Mouse (Mus musculus): Measurements from ENCODE around the gene Zbtb7b. TPM values are rescaled to one million over a fixed set of nuclear protein-coding genes. Genes with fewer than 3 reads are reported as not detected.

The Zbtb7b gene
- polyA plus RNA-seq, 1 experiment from 2014 or later: 0.42 TPM

GRCm38 (mm10) chr3:89395806-89396653, 1.5 kb upstream of the Zbtb7b start:
- H3K27me3 ChIP-seq (ENCODE audit: control insufficient read depth, insufficient read depth, low read length): peaks cover 15% of the 10 kb centered on the region; the same call in 1 of the 2 replicates
- no peaks in the 10 kb centered on the region for H3K9me3 ChIP-seq (ENCODE audit: control insufficient read depth, low read length)
- under 1% methylated on average over 44 of the region's 44 CpGs for whole genome bisulfite sequencing
- H3K36me3 ChIP-seq (ENCODE audit: control insufficient read depth, insufficient read depth, low read length): peaks cover 1% of the 10 kb centered on the region; the same call in 1 of the 2 replicates
- H3K9ac ChIP-seq (replicated peaks; ENCODE audit: low read length): no peak overlapping the region; the same call in 1 of the 2 replicates
- ATAC-seq (ENCODE audit: low FRiP score, low TSS enrichment) (no peak), DNase-seq (peak; percentile 86)
- H3K27ac ChIP-seq (replicated peaks; ENCODE audit: low read depth, low read length): no peak overlapping the region
- H3K4me3 ChIP-seq (replicated peaks; ENCODE audit: low read depth, low read length): peak overlapping the region; percentile 37
- H3K4me1 ChIP-seq (ENCODE audit: control insufficient read depth, insufficient read depth, low read length): peaks cover 41% of the 10 kb centered on the region
- peak overlapping the region; percentile 100 for H3K4me2 ChIP-seq (ENCODE audit: low read length)

GRCm38 (mm10) chr3:89395419-89395805, 836 bp upstream of the Zbtb7b start:
- WGBS: 1% methylated on average over 10 of the region's 10 CpGs
- no peak overlapping the region for H3K27ac ChIP-seq (replicated peaks; ENCODE audit: low read depth, low read length)
- no peak overlapping the region for H3K9ac ChIP-seq (replicated peaks; ENCODE audit: low read length)
- no peak for DNase-seq
- no peaks in the 10 kb centered on the region for H3K36me3 ChIP-seq (ENCODE audit: control insufficient read depth, insufficient read depth, low read length)
- peak overlapping the region; percentile 38; the same call in 1 of the 2 replicates for H3K4me3 ChIP-seq (replicated peaks; ENCODE audit: low read depth, low read length)
- ATAC-seq (ENCODE audit: low FRiP score, low TSS enrichment): no peak
- no peaks in the 10 kb centered on the region for H3K9me3 ChIP-seq (ENCODE audit: control insufficient read depth, low read length)
- H3K4me1 ChIP-seq (ENCODE audit: control insufficient read depth, insufficient read depth, low read length): peaks cover 45% of the 10 kb centered on the region
- peaks cover 15% of the 10 kb centered on the region; the same call in 1 of the 2 replicates for H3K27me3 ChIP-seq (ENCODE audit: control insufficient read depth, insufficient read depth, low read length)
- H3K4me2 ChIP-seq (ENCODE audit: low read length): peak overlapping the region; percentile 100

GRCm38 (mm10) chr3:89394894-89395256, 299 bp upstream of the Zbtb7b start:
- peak; percentile 83 for DNase-seq
- H3K36me3 ChIP-seq (ENCODE audit: control insufficient read depth, insufficient read depth, low read length): no peaks in the 10 kb centered on the region
- peak overlapping the region; percentile 100 for H3K4me2 ChIP-seq (ENCODE audit: low read length)
- peaks cover 15% of the 10 kb centered on the region; the same call in 1 of the 2 replicates for H3K27me3 ChIP-seq (ENCODE audit: control insufficient read depth, insufficient read depth, low read length)
- peak overlapping the region; percentile 36; the same call in 1 of the 2 replicates for H3K9ac ChIP-seq (replicated peaks; ENCODE audit: low read length)
- no peak for ATAC-seq (ENCODE audit: low FRiP score, low TSS enrichment)
- no peak overlapping the region for H3K27ac ChIP-seq (replicated peaks; ENCODE audit: low read depth, low read length)
- H3K4me3 ChIP-seq (replicated peaks; ENCODE audit: low read depth, low read length): peak overlapping the region; percentile 38
- H3K4me1 ChIP-seq (ENCODE audit: control insufficient read depth, insufficient read depth, low read length): peaks cover 45% of the 10 kb centered on the region
- no peaks in the 10 kb centered on the region for H3K9me3 ChIP-seq (ENCODE audit: control insufficient read depth, low read length)
- under 1% methylated on average over 12 of the region's 12 CpGs for WGBS

- H3K27me3 ChIP-seq (ENCODE audit: control insufficient read depth, insufficient read depth, low read length): peaks cover 15% of the 10 kb centered on the region; the same call in 1 of the 2 replicates
- peak; percentile 94 for DNase-seq
- H3K4me3 ChIP-seq (replicated peaks; ENCODE audit: low read depth, low read length): peak overlapping the region; percentile 38
- ATAC-seq (ENCODE audit: low FRiP score, low TSS enrichment): peak; percentile 93
- WGBS: 1% methylated on average over 15 of the region's 15 CpGs
- H3K9ac ChIP-seq (replicated peaks; ENCODE audit: low read length): peak overlapping the region; percentile 36
- H3K36me3 ChIP-seq (ENCODE audit: control insufficient read depth, insufficient read depth, low read length): no peaks in the 10 kb centered on the region
- peak overlapping the region; percentile 100 for H3K4me2 ChIP-seq (ENCODE audit: low read length)
- no peak overlapping the region; the same call in 1 of the 2 replicates for H3K27ac ChIP-seq (replicated peaks; ENCODE audit: low read depth, low read length)
- peaks cover 45% of the 10 kb centered on the region for H3K4me1 ChIP-seq (ENCODE audit: control insufficient read depth, insufficient read depth, low read length)
- no peaks in the 10 kb centered on the region for H3K9me3 ChIP-seq (ENCODE audit: control insufficient read depth, low read length)
Observed at GRCm38 (mm10) chr3:89393605-89394004, 971 bp downstream of the Zbtb7b start.

- peaks cover 15% of the 10 kb centered on the region; the same call in 1 of the 2 replicates for H3K27me3 ChIP-seq (ENCODE audit: control insufficient read depth, insufficient read depth, low read length)
- H3K4me3 ChIP-seq (replicated peaks; ENCODE audit: low read depth, low read length): peak overlapping the region; percentile 50
- no peaks in the 10 kb centered on the region for H3K9me3 ChIP-seq (ENCODE audit: control insufficient read depth, low read length)
- WGBS: under 1% methylated on average over 22 of the region's 24 CpGs
- ATAC-seq (ENCODE audit: low FRiP score, low TSS enrichment) (no peak), DNase-seq (no peak)
- no peak overlapping the region for H3K9ac ChIP-seq (replicated peaks; ENCODE audit: low read length)
- peak overlapping the region; percentile 100 for H3K4me2 ChIP-seq (ENCODE audit: low read length)
- H3K36me3 ChIP-seq (ENCODE audit: control insufficient read depth, insufficient read depth, low read length): no peaks in the 10 kb centered on the region
- peaks cover 45% of the 10 kb centered on the region for H3K4me1 ChIP-seq (ENCODE audit: control insufficient read depth, insufficient read depth, low read length)
- no peak overlapping the region for H3K27ac ChIP-seq (replicated peaks; ENCODE audit: low read depth, low read length)
Observed at GRCm38 (mm10) chr3:89392871-89393311, 1.7 kb downstream of the Zbtb7b start.

GRCm38 (mm10) chr3:89391663-89392511, 2.7 kb downstream of the Zbtb7b start:
- Histone ChIP-seq H3K27ac (replicated peaks; ENCODE audit: low read depth, low read length) (0 out of 2 replicates have a peak overlapping the region, but pooled peaks have one; percentile 2), H3K4me3 (replicated peaks; ENCODE audit: low read depth, low read length) (peak overlapping the region; percentile 50), H3K4me2 (ENCODE audit: low read length) (peak overlapping the region; percentile 100), H3K36me3 (ENCODE audit: control insufficient read depth, insufficient read depth, low read length) (no peaks in the 10 kb centered on the region), H3K9me3 (ENCODE audit: control insufficient read depth, low read length) (no peaks in the 10 kb centered on the region), H3K4me1 (ENCODE audit: control insufficient read depth, insufficient read depth, low read length) (peaks cover 45% of the 10 kb centered on the region), H3K27me3 (ENCODE audit: control insufficient read depth, insufficient read depth, low read length) (peaks cover 15% of the 10 kb centered on the region; the same call in 1 of the 2 replicates), H3K9ac (replicated peaks; ENCODE audit: low read length) (peak overlapping the region; percentile 54)
- DNase-seq: peak; percentile 60
- under 1% methylated on average over 56 of the region's 56 CpGs for WGBS
- no peak for ATAC-seq (ENCODE audit: low FRiP score, low TSS enrichment)

- H3K27me3 ChIP-seq (ENCODE audit: control insufficient read depth, insufficient read depth, low read length): peaks cover 12% of the 10 kb centered on the region; the same call in 1 of the 2 replicates
- ATAC-seq (ENCODE audit: low FRiP score, low TSS enrichment) (no peak), DNase-seq (no peak)
- no peaks in the 10 kb centered on the region for H3K36me3 ChIP-seq (ENCODE audit: control insufficient read depth, insufficient read depth, low read length)
- no peaks in the 10 kb centered on the region for H3K9me3 ChIP-seq (ENCODE audit: control insufficient read depth, low read length)
- H3K9ac ChIP-seq (replicated peaks; ENCODE audit: low read length): peak overlapping the region; percentile 54
- no peak overlapping the region for H3K27ac ChIP-seq (replicated peaks; ENCODE audit: low read depth, low read length)
- peaks cover 41% of the 10 kb centered on the region for H3K4me1 ChIP-seq (ENCODE audit: control insufficient read depth, insufficient read depth, low read length)
- H3K4me3 ChIP-seq (replicated peaks; ENCODE audit: low read depth, low read length): peak overlapping the region; percentile 50
- H3K4me2 ChIP-seq (ENCODE audit: low read length): peak overlapping the region; percentile 100
- WGBS: 11% methylated on average over 19 of the region's 19 CpGs
Observed at GRCm38 (mm10) chr3:89390699-89391662, 3.6 kb downstream of the Zbtb7b start.

Measured in midbrain, embryonic 14.5 days (tissue).